Mouse (Mus musculus) ES-Bruce4 (cell line): ENCODE results near the gene Rai14.

Experiments
- CTCF ChIP-seq: IDR thresholded peaks from one replicate; pipeline ENCODE4 v1.8.1; 2011; ENCODE audit warnings: low read depth, low read length
- EP300 ChIP-seq: IDR thresholded peaks from 2 replicates; pipeline ENCODE4 v1.6.1; 2011; ENCODE audit warnings: low read depth, low read length; ENCODE audit not compliant: insufficient read depth
- POLR2A ChIP-seq: IDR thresholded peaks from one replicate; pipeline ENCODE4 v1.8.1; 2011; ENCODE audit warnings: low read length; ENCODE audit not compliant: insufficient read depth

- TF ChIP-seq POLR2A: no peak
- TF ChIP-seq CTCF: no peak
- TF ChIP-seq EP300: no peak
Measured at GRCm38 (mm10) chr15:10560005-10560404, 154.4 kb downstream of the Rai14 start.
